Mouse (Mus musculus) stomach, embryonic 16.5 days (tissue): Measurements from ENCODE around the gene Ttc7. TPM values are rescaled to one million over a fixed set of nuclear protein-coding genes. Genes with fewer than 3 reads are reported as not detected.

Experiments used
- ATAC-seq: fragments of 200-750 bp; cut with Nextera tagmentation; 2 replicates; pipeline ENCODE4 v1.8.0; 2017; ENCODE audit warnings: moderate number of reproducible peaks, moderate TSS enrichment; ENCODE audit not compliant: insufficient read depth, low FRiP score
- H3K27ac ChIP-seq: fragments of 300-500 bp; sonication (generic); 2 replicates; pipeline ENCODE4 v1.5.1; 2014; ENCODE audit warnings: low read length
- H3K27me3 ChIP-seq: fragments of 300-500 bp; sonication (generic); 2 replicates; pipeline ENCODE4 v1.6.1; 2014; ENCODE audit warnings: low read length, control low read depth, mixed read lengths; ENCODE audit not compliant: control insufficient read depth, insufficient read depth
- H3K36me3 ChIP-seq: fragments of 300-500 bp; sonication (generic); 2 replicates; pipeline ENCODE4 v1.6.1; 2014; ENCODE audit warnings: low read length; ENCODE audit not compliant: control insufficient read depth, insufficient read depth
- H3K4me1 ChIP-seq: fragments of 300-500 bp; sonication (generic); 2 replicates; pipeline ENCODE4 v1.6.1; 2014; ENCODE audit warnings: low read length, control low read depth, mixed read lengths; ENCODE audit not compliant: control insufficient read depth, insufficient read depth
- H3K4me2 ChIP-seq: fragments of 300-500 bp; sonication (generic); 2 replicates; pipeline ENCODE4 v1.6.1; 2014; ENCODE audit warnings: low read depth, low read length, mixed read lengths
- H3K4me3 ChIP-seq: fragments of 300-500 bp; sonication (generic); replicated peaks from 2 replicates; pipeline ENCODE4 v1.5.1; 2014; ENCODE audit warnings: mild to moderate bottlenecking, low read length
- H3K9ac ChIP-seq: fragments of 300-500 bp; sonication (generic); 2 replicates; pipeline ENCODE4 v1.6.1; 2014; ENCODE audit warnings: low read length
- H3K9me3 ChIP-seq: fragments of 300-500 bp; sonication (generic); replicated peaks from 2 replicates; pipeline ENCODE4 v1.6.1; 2016; ENCODE audit warnings: low read length, control low read depth; ENCODE audit not compliant: control insufficient read depth
- WGBS: fragments of 180-500 bp; shearing (Covaris S2); extraction: QIAGEN DNeasy Blood & Tissue Kit; methylation state at CpG from one replicate; pipeline ENCODE4 v1.1.7; 2014; 5-methylcytosine and 5-hydroxymethylcytosine counted together
- polyA plus RNA-seq: library from polyadenylated mRNA; unstranded; fragments of >200 nt; fragmentation: Nextera tagmentation; extraction: Ambion mirVana; gene quantifications from 2 replicates; pipeline ENCODE4 v1.2.1, GENCODE M21; 2015

Ttc7 gene
- polyA plus RNA-seq, 1 experiment from 2014 or later: 11.1 TPM

DNA sequence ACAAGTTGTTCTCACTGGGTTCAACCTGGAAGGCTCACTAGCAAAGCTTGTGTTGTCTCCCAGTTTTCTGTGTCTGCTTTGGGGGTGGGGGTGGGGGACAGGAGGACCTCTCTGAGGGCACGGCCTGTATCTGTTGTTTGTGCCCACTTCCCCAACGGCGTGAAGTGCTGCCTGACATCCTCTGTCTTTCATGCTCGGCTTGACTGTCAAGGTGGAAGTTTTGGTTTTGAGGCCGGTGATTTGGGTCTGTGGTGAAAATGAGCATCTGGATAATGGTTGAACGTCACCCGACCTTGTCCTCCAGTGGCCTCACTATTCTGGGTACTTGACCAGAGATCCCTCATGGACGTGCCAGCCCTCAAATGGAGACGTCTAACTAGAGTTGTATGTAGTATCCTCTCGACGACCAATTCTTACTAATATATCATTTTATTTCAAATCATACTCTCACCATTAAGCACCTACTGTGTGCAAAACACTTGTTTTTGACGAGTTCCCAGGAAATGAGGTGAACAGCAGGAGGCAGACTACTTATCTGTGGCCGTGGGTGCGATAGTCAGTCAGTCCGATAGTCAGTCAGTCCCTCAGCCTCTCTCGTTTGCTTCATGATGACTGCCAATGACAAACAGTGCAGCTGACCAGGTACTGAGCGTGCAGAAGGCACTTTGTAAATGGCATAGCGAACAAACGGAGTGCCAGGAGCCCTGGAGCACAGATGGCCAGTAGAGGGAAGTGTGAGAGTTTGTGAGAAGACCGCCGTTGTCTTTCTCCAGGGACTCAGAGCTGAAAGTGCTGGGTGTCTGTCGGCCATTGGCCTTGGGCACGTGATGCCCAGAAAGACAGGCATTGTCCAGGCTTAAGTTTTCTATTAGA is 33.4 kb downstream of the Ttc7 start:
- no peak overlapping the region for H3K27ac ChIP-seq
- no peak for ATAC-seq
- no peak overlapping the region for H3K4me3 ChIP-seq
- no peak overlapping the region for H3K9ac ChIP-seq
- H3K4me2 ChIP-seq: no peak overlapping the region
- WGBS: 72% methylated on average over 23 of the region's 23 CpGs
- no peaks in the 10 kb centered on the region for H3K27me3 ChIP-seq
- no peaks in the 10 kb centered on the region for H3K9me3 ChIP-seq
- H3K36me3 ChIP-seq: no peaks in the 10 kb centered on the region
- peaks cover 24% of the 10 kb centered on the region for H3K4me1 ChIP-seq

DNA sequence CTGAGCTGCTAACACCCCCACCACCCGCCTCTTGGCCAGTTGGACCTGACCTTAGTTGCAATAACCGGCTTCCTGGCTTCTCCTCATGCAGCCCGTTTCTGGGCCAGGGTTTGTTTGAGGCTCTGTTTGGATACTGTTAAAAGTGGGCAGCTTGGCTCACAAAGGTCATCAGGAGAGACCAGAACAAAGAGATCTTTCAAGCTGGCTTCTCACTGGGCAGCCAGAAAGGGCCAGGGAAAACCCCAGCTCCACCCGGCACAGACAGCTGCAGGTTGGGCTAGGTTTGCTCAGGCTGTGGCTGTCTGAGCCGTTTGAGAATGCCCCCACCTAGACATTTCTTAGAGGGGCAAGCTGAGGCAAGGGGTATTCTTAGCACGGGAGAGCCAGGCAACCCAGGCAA is 34.6 kb downstream of the Ttc7 start:
- no peaks in the 10 kb centered on the region for H3K36me3 ChIP-seq
- no peak overlapping the region for H3K4me3 ChIP-seq
- no peaks in the 10 kb centered on the region for H3K27me3 ChIP-seq
- H3K9ac ChIP-seq: no peak overlapping the region
- no peak for ATAC-seq
- peaks cover 24% of the 10 kb centered on the region for H3K4me1 ChIP-seq
- 35% methylated on average over 6 of the region's 6 CpGs for WGBS
- H3K4me2 ChIP-seq: no peak overlapping the region
- peaks cover 6% of the 10 kb centered on the region for H3K9me3 ChIP-seq
- no peak overlapping the region for H3K27ac ChIP-seq

DNA sequence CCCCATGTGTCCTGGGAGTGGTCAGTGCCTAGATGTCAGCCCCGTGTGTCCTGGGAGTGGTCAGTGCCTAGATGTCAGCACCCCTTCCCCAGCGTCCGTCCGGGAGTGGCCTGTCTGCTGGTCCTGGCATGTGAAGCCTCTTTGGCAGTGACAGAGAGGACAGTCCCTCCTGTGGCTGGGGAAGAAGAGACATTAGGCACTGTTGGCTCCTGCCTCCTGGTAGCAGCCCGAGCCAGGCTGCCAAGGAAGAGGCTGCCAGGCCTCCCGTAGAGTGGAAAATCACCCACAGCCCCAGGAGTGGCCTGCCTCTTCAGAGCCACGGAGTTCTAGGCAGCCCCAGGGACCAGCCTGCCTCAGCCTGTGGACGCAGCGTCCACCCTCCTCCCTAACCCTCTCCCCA is 35.3 kb downstream of the Ttc7 start:
- Histone ChIP-seq H3K4me2 (no peak overlapping the region), H3K27ac (no peak overlapping the region), H3K9ac (no peak overlapping the region), H3K9me3 (peaks cover 6% of the 10 kb centered on the region), H3K4me3 (no peak overlapping the region), H3K4me1 (peaks cover 18% of the 10 kb centered on the region), H3K36me3 (no peaks in the 10 kb centered on the region), H3K27me3 (no peaks in the 10 kb centered on the region)
- WGBS: 70% methylated on average over 9 of the region's 9 CpGs
- no peak for ATAC-seq

DNA sequence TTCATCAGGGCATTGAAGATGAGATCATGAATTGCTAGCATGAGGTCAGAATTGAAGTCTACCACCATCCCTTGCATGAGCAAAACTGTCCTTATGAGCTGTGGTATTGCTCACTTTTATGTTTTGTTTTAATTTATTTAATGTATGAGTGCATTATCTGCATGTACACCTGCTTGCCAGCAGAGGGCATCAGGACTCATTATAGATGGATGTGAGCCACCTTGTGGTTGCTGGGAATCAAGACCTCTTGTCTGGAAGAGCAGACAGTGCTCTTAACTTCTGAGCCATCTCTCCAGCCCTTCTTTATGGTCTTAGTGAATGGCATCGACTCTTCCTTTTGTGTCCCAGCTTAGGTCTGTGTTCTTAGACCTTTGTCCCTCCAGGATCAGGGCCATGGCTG is 39.0 kb downstream of the Ttc7 start:
- Histone ChIP-seq H3K4me3 (no peak overlapping the region), H3K4me2 (no peak overlapping the region), H3K4me1 (peaks cover under 1% of the 10 kb centered on the region; the same call in 1 of the 2 replicates), H3K27me3 (no peaks in the 10 kb centered on the region), H3K27ac (no peak overlapping the region), H3K9ac (no peak overlapping the region), H3K9me3 (peaks cover 6% of the 10 kb centered on the region), H3K36me3 (no peaks in the 10 kb centered on the region)
- ATAC-seq: no peak
- 94% methylated on average over 1 of the region's 1 CpGs for WGBS

DNA sequence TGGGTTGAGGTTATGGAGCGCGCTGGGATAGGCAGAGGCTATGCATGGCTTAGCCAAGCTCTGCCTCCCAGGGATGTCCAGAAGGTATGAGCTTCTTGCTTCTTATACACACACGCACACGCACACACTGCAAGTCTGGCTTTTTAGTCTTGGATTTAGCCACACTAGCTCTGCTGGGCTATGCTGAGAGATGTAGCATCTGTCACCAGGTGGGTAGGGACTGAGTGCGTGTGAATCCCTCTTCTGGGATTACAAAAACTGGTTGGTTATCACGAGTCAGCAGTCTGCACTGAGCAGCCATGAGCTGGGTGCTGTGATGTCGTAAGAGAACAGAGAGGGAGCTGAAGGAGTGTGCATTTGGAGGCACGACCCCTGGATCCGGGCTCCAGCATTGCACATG is 40.5 kb downstream of the Ttc7 start:
- no peak for ATAC-seq
- Histone ChIP-seq H3K27ac (no peak overlapping the region), H3K27me3 (no peaks in the 10 kb centered on the region), H3K4me3 (no peak overlapping the region), H3K9me3 (peaks cover 6% of the 10 kb centered on the region), H3K9ac (no peak overlapping the region), H3K36me3 (no peaks in the 10 kb centered on the region), H3K4me2 (no peak overlapping the region), H3K4me1 (peaks cover 9% of the 10 kb centered on the region; the same call in 1 of the 2 replicates)
- 86% methylated on average over 9 of the region's 9 CpGs for WGBS

DNA sequence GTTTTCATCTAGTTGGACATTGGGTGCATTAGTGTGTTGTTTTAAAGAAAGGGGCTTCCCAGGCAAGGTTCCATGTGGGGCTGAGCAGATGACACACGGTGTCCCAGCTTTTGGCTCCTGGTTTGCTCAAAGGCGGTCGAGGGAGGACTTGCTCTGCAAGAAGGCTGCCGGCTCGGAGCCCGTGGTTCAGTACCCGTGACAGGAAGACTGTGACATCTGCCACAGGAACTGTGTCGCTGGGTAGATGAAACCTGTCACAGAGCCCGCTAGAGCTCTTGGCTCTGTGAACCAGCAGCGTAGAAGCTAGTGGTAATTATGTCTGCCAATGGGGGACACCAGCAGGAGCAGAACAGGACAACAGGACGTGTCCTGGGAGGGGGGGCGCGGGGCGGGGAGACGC is 42.8 kb downstream of the Ttc7 start:
- H3K27me3 ChIP-seq: 0 out of 2 replicates have a peak, but pooled peaks cover 5% of the 10 kb centered on the region
- no peak overlapping the region for H3K4me3 ChIP-seq
- no peak overlapping the region for H3K27ac ChIP-seq
- WGBS: 81% methylated on average over 15 of the region's 15 CpGs
- H3K4me2 ChIP-seq: no peak overlapping the region
- no peaks in the 10 kb centered on the region for H3K36me3 ChIP-seq
- peaks cover 6% of the 10 kb centered on the region for H3K9me3 ChIP-seq
- no peak for ATAC-seq
- peaks cover 11% of the 10 kb centered on the region for H3K4me1 ChIP-seq
- H3K9ac ChIP-seq: no peak overlapping the region

DNA sequence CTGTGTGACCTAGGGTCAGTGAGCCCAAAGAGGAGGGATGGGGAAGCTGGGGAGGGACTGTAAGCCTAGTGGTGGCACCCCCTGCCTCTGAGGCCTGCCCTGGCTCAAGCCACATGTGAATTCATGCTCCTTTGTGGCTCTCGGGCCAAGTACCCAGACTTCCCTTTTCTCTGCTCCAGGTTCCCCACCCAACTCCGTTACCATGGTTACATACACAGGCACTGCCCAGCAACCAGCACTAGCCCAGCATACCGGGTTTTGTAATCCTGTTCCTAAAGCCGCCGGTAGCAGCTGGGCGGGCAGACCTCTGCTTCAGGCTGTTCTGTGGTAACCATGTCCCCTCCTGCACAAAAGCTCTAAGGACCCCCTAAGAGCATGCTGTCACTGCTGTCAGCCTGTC is 44.3 kb downstream of the Ttc7 start:
- WGBS: 32% methylated on average over 6 of the region's 6 CpGs
- H3K27me3 ChIP-seq: 0 out of 2 replicates have a peak, but pooled peaks cover 5% of the 10 kb centered on the region
- no peaks in the 10 kb centered on the region for H3K36me3 ChIP-seq
- H3K9ac ChIP-seq: no peak overlapping the region
- no peak overlapping the region for H3K4me2 ChIP-seq
- ATAC-seq: peak; percentile 30; the same call in 1 of the 2 replicates
- H3K27ac ChIP-seq: no peak overlapping the region
- H3K4me1 ChIP-seq: peaks cover 26% of the 10 kb centered on the region
- no peak overlapping the region for H3K4me3 ChIP-seq
- H3K9me3 ChIP-seq: peaks cover 2% of the 10 kb centered on the region

DNA sequence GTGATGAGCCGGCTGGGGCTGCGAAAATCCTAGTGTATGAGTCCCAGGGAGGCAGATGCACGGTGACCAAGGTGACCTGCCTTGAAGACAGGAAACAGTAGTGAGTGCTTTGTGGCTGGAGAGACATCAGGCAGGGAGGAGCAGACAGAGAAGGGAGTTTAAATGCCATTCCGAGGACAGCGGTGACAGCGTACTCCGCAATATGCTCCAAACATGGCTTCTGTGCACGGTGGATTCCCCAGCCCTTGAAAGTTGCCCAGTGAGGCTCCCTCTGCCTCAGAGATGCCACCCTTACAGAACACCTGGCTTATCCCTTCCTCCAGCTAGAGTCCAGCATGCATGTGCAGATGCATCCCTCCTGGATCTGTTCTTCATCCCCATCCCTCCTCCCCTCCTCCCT is 45.0 kb downstream of the Ttc7 start:
- Histone ChIP-seq H3K27me3 (0 out of 2 replicates have a peak, but pooled peaks cover 5% of the 10 kb centered on the region), H3K36me3 (no peaks in the 10 kb centered on the region), H3K4me3 (no peak overlapping the region), H3K9me3 (no peaks in the 10 kb centered on the region), H3K27ac (no peak overlapping the region), H3K4me1 (peaks cover 31% of the 10 kb centered on the region), H3K4me2 (no peak overlapping the region), H3K9ac (no peak overlapping the region)
- 76% methylated on average over 8 of the region's 8 CpGs for WGBS
- ATAC-seq: no peak

DNA sequence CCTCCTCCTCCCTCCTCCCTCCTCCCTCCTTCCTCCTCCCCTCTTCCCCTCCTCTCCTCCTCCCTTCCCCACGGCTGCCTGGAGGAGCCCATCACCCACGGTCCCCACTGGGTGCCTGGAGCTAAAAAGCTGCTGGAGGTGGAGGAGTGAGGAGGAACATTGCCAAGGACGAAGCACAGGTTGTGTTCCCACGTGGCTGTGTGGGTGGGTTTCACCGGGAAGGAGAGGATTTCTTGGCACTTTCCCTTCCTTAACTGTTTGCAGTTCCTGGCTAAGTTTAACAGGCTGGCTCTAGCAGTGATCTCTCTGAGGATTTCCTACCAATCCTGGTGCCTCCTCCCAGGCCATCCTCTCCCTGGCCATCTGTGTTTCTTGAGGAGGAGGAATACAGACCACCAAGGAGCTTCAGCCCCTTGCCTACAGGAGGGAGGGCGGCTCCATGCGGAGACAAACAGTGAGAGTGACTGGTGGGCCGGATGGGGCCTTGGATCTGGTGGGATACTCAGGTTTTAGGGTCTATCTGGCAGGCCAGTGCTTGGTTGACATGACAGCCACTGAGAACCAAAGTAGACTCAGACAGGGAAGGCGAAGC is 45.6 kb downstream of the Ttc7 start:
- Histone ChIP-seq H3K4me2 (no peak overlapping the region), H3K36me3 (no peaks in the 10 kb centered on the region), H3K9me3 (no peaks in the 10 kb centered on the region), H3K27me3 (0 out of 2 replicates have a peak, but pooled peaks cover 5% of the 10 kb centered on the region), H3K27ac (no peak overlapping the region), H3K4me3 (no peak overlapping the region), H3K4me1 (peaks cover 34% of the 10 kb centered on the region), H3K9ac (0 out of 2 replicates have a peak overlapping the region, but pooled peaks have one; percentile 12)
- WGBS: 50% methylated on average over 9 of the region's 9 CpGs
- ATAC-seq: no peak
